Mouse (Mus musculus) T-helper 17 cell (primary cell): Measurements from ENCODE around the gene Thap7.

Experiments used
- in situ Hi-C, 2 experiments: fragments of 300-600 bp; cut with MboI, MseI; formaldehyde crosslinking; loops; 1 replicate in 1 of 2; 2 replicates in 1 of 2; pipeline ENCODE4 v1.15.1; 2025; ENCODE audit warnings: high pct_unique_total_duplicates in 2 of 2

Thap7 gene

GRCm38 (mm10) chr16:17532676-17533329, 1.9 kb upstream of the Thap7 start:
- in situ Hi-C loops, result loop anchor here (5.0 to 10.0 kb wide), 2 partner anchors 76 to 398 kb away; partner anchors contain the start of gene Sdf2l1 (in 1 of the 2)

GRCm38 (mm10) chr16:17532271-17532670, 1.3 kb upstream of the Thap7 start:
- in situ Hi-C loops, result loop anchor here (5.0 to 10.0 kb wide), 2 partner anchors 75 to 397 kb away; partner anchors contain the start of gene Sdf2l1 (in 1 of the 2)

DNA sequence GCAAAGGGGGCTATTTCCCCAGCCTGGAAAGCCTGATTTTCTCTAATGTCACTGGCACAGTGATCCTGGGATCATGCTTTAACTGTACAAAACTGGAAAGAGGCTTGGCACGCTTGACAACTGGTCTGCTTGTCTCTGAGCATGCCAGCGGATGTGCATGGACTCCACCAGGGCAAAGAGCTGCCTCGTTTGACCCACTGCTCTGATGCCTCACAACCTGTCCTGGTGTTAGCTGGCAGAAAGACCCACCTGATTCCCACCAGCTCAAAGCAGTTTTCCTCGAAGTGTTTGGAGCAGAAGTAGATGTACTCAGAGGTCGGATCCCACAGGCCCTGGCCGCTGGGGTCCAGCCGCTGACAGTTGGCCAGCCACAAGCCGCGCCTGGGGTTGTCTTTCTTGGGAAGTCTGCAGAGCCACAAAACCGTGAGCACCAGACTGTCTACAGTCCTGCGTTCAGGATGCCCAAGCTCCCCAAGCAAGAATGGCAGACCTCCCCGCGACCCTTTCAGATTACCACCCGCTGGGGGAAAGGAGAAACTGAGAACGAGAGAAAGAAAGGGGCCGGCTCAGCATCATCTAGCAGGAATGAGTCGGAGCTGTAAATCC, 852 bp downstream of the Thap7 start:
- in situ Hi-C loops, result loop anchor here (5.0 to 10.0 kb wide), 2 partner anchors 73 to 395 kb away; partner anchors contain the start of gene Sdf2l1 (in 1 of the 2)

DNA sequence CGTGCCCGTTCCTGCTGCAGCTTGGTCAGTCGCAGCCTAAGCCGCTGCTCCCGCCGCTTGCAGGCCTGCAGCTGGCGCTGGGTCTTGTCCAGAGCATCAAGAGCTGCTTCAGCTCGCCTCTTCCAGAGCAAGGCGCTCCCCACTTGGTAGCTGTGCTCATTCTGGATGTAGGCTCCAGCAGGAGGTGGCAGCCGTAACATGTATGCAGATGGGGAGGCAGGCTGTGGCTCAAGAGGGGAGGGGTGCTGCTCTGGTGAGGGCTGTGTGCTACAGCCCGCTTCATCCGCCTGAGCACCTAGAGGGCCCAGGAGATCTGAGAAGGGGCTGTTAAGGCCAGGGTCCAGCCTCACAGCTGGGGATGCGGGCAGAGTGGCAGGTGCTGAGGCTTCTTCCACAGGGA, 2.7 kb downstream of the Thap7 start:
- in situ Hi-C loops, result no loop called here

GRCm38 (mm10) chr16:17527606-17528005, 3.3 kb downstream of the Thap7 start:
- in situ Hi-C loops, result no loop called here

DNA sequence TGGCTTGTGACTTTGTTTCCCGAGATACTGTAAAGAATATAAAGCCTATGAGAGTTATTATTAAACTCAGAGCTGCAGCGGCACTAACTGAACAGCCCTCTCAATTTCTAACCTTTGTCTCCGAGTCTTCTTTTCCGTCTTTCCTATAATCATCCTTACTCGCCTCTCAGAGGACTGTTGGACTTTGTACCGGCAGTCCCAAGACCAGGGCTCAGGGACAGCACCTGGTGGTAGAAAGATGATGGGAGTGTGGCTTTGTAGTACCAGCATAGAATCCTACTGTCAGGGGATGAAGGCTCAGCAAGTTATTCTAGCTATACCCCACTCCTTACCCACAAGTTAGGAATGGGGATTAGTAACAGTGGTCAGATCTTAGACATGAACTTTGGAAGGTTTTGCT, 4.7 kb downstream of the Thap7 start:
- in situ Hi-C loops, result no loop called here

DNA sequence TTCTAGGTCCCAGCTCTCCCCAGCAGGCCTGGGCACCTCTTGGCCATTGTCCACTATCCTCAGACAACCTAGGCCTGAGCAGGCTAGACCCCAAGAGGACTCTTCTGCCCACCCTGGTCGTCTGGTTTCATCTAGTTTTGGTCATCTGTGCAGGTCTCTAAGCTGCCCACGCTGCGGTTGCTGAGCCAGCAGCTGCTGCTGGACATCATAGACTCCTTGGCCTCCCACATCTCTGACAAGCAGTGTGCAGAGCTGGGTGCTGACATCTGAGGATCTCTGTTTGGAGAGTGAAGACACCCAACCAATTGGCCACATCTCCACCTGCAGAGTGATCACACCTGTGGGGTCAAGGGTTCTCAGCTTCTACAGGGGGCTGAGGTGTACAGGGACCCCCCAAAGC, 5.4 kb downstream of the Thap7 start:
- in situ Hi-C loops, result no loop called here

DNA sequence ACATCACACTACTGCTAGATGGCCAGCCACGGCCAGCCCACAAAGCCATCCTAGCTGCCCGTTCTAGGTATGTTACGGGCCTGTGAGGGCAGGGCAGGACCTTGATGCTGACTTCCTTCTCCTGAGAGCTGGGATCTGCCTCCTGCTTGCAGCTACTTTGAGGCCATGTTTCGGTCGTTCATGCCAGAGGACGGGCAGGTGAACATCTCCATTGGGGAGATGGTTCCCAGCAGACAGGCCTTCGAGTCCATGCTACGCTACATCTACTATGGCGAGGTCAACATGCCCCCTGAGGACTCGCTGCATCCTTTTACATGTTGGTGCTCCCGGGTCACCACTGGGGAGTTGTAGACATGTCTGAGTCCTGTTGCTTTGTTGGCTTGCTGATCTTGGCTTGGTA, 6.8 kb downstream of the Thap7 start:
- in situ Hi-C loops, result no loop called here

- in situ Hi-C loops, result loop anchor here in 1 of 2 experiments (10.0 kb wide), 1 partner anchor 56 kb away; no protein-coding TSS in a partner anchor
Measured at GRCm38 (mm10) chr16:17518910-17519309, 12.0 kb downstream of the Thap7 start.

DNA sequence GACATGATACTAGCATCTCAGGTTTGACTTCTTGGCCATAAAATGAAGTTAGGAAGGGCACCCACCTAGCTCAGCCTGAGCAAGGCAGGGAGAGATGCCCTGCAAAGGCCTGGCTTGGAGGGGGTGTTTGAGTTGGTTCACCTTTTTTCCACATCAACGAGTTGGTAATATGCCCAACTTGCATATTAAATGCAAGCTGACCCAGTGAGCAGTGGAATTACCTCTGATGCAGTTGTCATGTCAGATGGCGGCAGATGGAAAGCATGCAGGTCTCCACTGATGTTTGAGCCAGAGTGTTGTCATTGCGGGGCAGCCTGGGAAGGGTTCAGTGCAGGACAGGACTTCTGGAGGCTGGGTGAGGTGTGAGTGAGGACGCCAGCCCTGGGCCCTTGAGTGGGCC, 19.5 kb downstream of the Thap7 start:
- in situ Hi-C loops, result loop anchor here in 1 of 2 experiments (10.0 kb wide), 1 partner anchor 63 kb away; no protein-coding TSS in a partner anchor

- in situ Hi-C loops, result loop anchor here in 1 of 2 experiments (10.0 kb wide), 1 partner anchor 64 kb away; no protein-coding TSS in a partner anchor
Measured at GRCm38 (mm10) chr16:17510686-17511085, 20.2 kb downstream of the Thap7 start.

GRCm38 (mm10) chr16:17510143-17510542, 20.8 kb downstream of the Thap7 start:
- in situ Hi-C loops, result loop anchor here in 1 of 2 experiments (10.0 kb wide), 1 partner anchor 65 kb away; no protein-coding TSS in a partner anchor

DNA sequence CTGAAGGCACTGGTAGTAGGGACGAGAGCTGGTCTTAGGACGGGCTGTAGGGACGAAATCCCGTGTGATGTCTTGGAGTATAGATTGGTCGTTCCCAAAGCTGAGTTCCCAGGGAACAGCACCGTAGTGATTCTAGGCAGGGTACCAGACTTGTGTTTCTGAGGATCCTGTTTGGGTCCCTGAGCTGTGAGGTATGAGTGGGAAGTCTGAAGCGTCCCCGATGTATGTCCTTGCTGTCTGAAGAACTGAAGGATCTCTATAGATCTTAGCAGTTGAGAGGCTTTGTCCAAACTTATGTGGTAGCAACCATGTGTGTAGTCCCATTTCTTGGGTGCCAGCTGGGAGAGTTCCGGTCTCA, 21.7 kb downstream of the Thap7 start:
- in situ Hi-C loops, result loop anchor here in 1 of 2 experiments (5.0 to 10.0 kb wide), 2 partner anchors 102 to 304 kb away; partner anchors contain the start of genes Pi4ka, Rimbp3, Snap29 and Ube2l3

GRCm38 (mm10) chr16:17508546-17509239, 22.2 kb downstream of the Thap7 start, which contains the start of gene Lztr1:
TSS of gene Lztr1 (plus strand) at chr16:17508688.
- in situ Hi-C loops, result loop anchor here in 1 of 2 experiments (5.0 to 10.0 kb wide), 2 partner anchors 101 to 304 kb away; partner anchors contain the start of genes Pi4ka, Rimbp3, Snap29 and Ube2l3

- in situ Hi-C loops, result loop anchor here in 1 of 2 experiments (5.0 to 10.0 kb wide), 2 partner anchors 101 to 303 kb away; partner anchors contain the start of genes Pi4ka, Rimbp3, Snap29 and Ube2l3
Measured at GRCm38 (mm10) chr16:17508031-17508430, 22.9 kb downstream of the Thap7 start.

- in situ Hi-C loops, result loop anchor here in 1 of 2 experiments (5.0 to 10.0 kb wide), 2 partner anchors 100 to 302 kb away; partner anchors contain the start of genes Pi4ka, Rimbp3, Snap29 and Ube2l3
Measured at GRCm38 (mm10) chr16:17507018-17507552, 23.9 kb downstream of the Thap7 start.

DNA sequence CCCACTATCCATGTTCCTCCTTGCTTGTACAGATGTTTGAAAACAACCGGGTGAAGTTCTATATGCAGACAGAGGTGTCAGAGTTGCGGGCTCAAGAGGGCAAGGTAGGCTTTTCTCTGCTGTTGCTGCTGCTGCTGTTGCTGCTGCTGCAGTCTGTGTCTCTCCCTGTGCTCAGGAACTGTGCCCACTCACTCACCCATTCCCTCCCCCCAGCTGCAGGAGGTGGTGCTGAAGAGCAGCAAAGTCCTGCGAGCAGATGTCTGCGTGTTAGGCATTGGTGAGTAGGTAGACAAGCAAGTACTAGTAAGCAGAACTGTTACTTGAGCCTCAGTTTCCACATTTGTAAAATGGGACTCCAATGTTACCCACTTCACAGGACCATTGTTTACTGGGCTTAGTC, 28.3 kb downstream of the Thap7 start:
- in situ Hi-C loops, result loop anchor here in 1 of 2 experiments (10.0 kb wide), 1 partner anchor 298 kb away; the partner anchor contains the start of genes Rimbp3 and Ube2l3

DNA sequence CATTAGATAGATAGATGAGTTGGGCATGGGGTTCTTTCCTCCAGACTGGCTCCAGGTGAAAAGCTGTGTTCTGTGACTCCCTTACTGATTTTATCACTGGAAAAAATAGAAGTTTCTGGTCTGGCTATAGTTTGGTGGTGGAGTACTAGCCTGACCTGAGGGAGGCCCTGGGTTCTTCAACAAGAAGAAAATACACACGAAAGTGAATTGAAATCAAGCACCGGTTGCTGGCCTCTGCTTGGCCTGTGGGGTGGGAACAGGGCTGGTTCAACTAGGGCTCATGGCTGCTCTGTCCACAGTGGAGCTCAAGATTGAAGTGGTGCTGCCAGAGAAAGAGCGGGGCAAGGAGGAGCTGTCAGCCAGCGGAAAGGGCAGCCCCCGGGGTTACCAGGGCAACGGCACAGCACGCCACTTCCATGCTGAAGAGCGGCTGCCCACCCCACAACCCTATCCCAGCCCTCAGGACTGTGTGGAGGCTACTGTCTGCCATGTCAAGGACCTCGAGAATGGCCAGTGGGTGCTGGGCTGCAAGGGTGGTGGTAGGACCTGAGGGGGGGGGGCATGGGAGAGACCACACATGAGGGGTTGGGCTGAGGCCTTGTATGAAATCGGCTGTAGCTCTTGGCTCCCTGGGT, 31.6 kb downstream of the Thap7 start:
- in situ Hi-C loops, result no loop called here

DNA sequence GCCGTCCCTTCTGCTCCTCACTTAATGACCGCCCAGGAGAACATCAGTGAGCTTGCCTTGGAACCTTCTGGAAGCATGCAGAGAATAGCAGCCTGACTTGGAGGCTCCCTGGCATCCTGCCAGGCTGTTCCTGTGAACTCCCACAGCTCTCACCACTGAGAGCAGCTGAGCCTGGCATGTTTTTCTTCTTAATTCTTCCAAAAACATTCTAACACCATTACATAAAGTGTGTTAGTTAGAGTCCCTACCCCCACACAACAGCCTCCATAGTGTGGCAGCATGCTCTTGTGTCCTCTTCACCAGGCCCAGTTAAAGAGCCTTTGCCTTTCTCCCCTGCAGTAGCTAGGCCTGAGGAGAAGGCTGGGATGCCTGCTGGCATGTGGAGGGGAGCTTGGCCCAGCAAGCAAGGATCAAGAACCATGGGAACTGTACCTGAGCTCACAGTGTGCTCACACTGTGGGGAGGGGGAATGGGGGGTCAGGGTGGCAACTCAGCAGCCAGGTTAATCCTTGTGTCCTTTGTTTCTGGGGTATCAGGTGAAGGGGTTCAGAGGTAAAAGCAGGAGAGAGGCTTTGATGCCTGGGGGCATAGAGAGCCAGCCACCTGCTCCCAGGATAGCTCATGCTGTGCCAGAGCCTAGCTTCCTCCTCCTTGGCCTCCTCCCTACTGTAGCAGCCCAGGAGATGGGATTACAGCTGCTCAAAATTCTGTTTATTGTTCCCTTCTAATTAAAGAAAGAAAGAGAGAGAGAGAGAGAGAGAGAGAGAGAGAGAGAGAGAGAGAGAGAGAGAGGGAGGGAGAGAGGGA, 34.2 kb downstream of the Thap7 start:
- in situ Hi-C loops, result no loop called here
